Mouse (Mus musculus): ENCODE data around the gene Myo15. TPM values are rescaled to one million over a fixed set of nuclear protein-coding genes. Genes with fewer than 3 reads are reported as not detected.
A peak's percentile ranks its signal among the peaks of the same experiment; 100 is the strongest.
"Not testable (repeated sequence)": the region's sequence is repeated elsewhere in the genome, so short reads cannot be mapped to it uniquely, and the experiment has no call there.

Myo15 gene
- polyA plus RNA-seq, 1 experiment from 2014 or later, result 0.03 TPM

DNA sequence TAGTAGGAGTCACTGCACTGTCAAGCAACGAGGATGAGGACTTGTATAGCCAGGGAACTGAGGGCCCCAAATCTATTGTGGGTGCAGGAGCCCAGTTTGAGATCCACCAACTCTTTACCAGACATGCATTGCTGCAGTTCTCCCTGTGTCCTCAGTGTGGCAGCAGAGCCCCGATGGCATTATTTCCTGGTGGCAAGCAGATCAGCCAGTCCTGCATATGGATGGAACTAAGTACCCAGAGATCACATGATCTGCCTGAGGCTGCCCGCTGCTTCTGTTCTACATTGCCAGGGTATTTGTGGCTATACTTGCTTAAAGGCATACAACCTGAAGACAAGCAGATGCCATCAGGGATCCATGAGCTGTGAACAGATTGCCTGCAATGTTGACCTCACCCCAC, 90.2 kb downstream of the Myo15 start:
- peaks cover 42% of the 10 kb centered on the region for H3K36me3 ChIP-seq (ENCODE audit: poor library complexity, severe bottlenecking)
- H3K9ac ChIP-seq, result 0 out of 2 replicates have a peak overlapping the region, but pooled peaks have one; percentile 16
- no peak overlapping the region for H3K4me2 ChIP-seq
- H3K9me3 ChIP-seq (replicated peaks), result no peaks in the 10 kb centered on the region
- H3K27ac ChIP-seq, result no peak overlapping the region
- H3K4me3 ChIP-seq, result no peak overlapping the region
- WGBS, result 5% methylated on average over 3 of the region's 3 CpGs
- no peaks in the 10 kb centered on the region for H3K27me3 ChIP-seq
- ATAC-seq, result no peak
- H3K4me1 ChIP-seq, result 0 out of 2 replicates have a peak, but pooled peaks cover 4% of the 10 kb centered on the region

DNA sequence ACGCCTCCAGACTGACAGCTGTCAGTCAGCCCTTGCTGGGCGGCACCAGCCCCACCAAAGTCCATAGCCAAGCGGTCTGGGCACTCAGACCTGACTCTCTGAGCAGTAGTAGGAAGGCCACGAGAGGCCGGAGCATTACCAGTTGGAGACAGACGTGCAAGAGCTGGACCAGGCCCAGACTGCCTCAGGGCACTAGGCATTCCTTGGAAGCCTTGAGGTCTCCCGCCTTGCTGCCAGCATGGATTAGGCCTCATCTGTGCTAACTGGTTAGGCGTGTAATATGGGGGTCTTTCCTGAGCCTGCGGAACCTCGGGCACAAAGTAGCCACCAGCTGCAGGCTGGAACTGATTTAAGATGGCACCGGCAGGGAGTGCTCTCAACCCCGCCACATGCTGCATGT, 104.9 kb downstream of the Myo15 start:
- H3K4me3 ChIP-seq; H3K9ac ChIP-seq; H3K4me1 ChIP-seq; H3K36me3 ChIP-seq (ENCODE audit: poor library complexity, severe bottlenecking); H3K27me3 ChIP-seq; H3K4me2 ChIP-seq; ATAC-seq; H3K27ac ChIP-seq; H3K9me3 ChIP-seq (replicated peaks): not testable (repeated sequence)
- 84% methylated on average over 12 of the region's 12 CpGs for WGBS

Other genes with a start within 250 kb of the Myo15 start
- gene Srebf1, start 246.8 kb upstream of the Myo15 start, polyA plus RNA-seq (2015; fragmentation: Nextera tagmentation; extraction: Ambion mirVana), result 52.1 and 56.7 TPM in 2 replicates
- gene Tom1l2, start 116.4 kb upstream of the Myo15 start, polyA plus RNA-seq (2015; fragmentation: Nextera tagmentation; extraction: Ambion mirVana), result 29.7 and 35.3 TPM in 2 replicates
- gene Drc3, start 116.0 kb upstream of the Myo15 start, polyA plus RNA-seq (2015; fragmentation: Nextera tagmentation; extraction: Ambion mirVana), result 3.1 and 5.8 TPM in 2 replicates
- gene Gid4, start 52.2 kb upstream of the Myo15 start, polyA plus RNA-seq (2015; fragmentation: Nextera tagmentation; extraction: Ambion mirVana), result 23.4 and 24.0 TPM in 2 replicates
- 45.4 and 46.8 TPM in 2 replicates for gene Atpaf2, start 50.9 kb upstream of the Myo15 start, polyA plus RNA-seq (2015; fragmentation: Nextera tagmentation; extraction: Ambion mirVana)
- 100 and 110 TPM in 2 replicates for gene Drg2, start 14.7 kb upstream of the Myo15 start, polyA plus RNA-seq (2015; fragmentation: Nextera tagmentation; extraction: Ambion mirVana)
- 30.2 and 31.5 TPM in 2 replicates for gene Alkbh5, start 67.0 kb downstream of the Myo15 start, polyA plus RNA-seq (2015; fragmentation: Nextera tagmentation; extraction: Ambion mirVana)
- 97.5 and 110 TPM in 2 replicates for gene Llgl1, start 230.4 kb downstream of the Myo15 start, polyA plus RNA-seq (2015; fragmentation: Nextera tagmentation; extraction: Ambion mirVana)